Mouse (Mus musculus): ENCODE results near the gene Ankib1.

DNA sequence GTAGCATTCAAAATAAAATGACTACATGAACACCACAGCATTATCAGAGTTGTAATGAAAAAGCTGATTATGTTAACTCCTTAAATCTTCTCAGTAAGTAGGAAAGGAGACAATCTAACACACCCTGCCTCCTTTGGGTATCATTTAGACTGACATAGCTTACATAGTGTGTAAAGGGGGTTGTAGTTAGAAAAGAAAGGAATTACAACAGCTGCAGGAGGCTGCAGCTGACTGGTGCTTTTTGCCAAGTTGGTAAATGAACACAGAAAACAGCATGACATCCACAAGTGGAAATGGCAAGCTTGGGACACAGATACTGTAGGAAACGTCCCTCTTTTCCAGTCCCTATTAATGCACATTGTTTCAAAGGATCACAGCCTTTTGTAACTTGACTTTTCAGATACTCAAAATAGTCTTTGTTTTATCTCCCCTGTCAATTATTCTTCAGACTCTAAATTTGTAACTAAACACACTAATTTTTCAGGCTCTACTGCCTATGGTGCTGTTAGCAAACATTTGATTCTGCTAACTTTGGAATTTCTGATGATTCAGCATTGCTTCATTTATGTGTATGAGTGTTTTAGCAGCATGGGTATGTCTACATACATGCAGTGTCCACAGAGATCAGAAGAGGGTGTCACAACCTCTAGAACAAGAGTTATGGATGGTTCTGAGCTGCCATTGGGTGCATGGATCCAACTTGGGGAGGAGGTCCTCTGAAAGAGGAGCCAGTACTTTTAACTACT is 17.8 kb downstream of the Ankib1 start:
- TF ChIP-seq GATA1 (IDR thresholded peaks at IDR 0.05; ENCODE audit: borderline replicate concordance, low read length) = no peak
- no peak for TF ChIP-seq FLI1 (IDR thresholded peaks at IDR 0.05; ENCODE audit: low read length)

Data from megakaryocyte, embryonic 14.5 days (primary cell).